Mouse (Mus musculus) CH12.LX (cell line): ENCODE measurements around the gene Zfp111. TPM values are rescaled to one million over a fixed set of nuclear protein-coding genes. Genes with fewer than 3 reads are reported as not detected.

Experiments
- DNase-seq: peaks from one replicate; pipeline ENCODE4 v3.0.0-alpha.2; 2013; ENCODE audit errors: extremely low read depth
- H3K27ac ChIP-seq: 2 replicates; pipeline ENCODE4 v1.5.1; 2012; ENCODE audit warnings: low read depth, mild to moderate bottlenecking, control low read depth, moderate library complexity; ENCODE audit not compliant: insufficient read depth
- H3K27me3 ChIP-seq: replicated peaks from 2 replicates; pipeline ENCODE3; 2012; ENCODE audit warnings: inconsistent platforms
- H3K36me3 ChIP-seq, 2 experiments: replicated peaks in 1 of 2; 2 replicates each; pipeline versions ENCODE3 to v1.6.1; 2012; ENCODE audit warnings: inconsistent platforms in 1 of 2, low read length in 1 of 2, mild to moderate bottlenecking in 1 of 2, mixed read lengths in 1 of 2, moderate library complexity in 1 of 2; ENCODE audit not compliant: control insufficient read depth in 1 of 2, insufficient read depth in 1 of 2
- H3K4me1 ChIP-seq, 2 experiments: 2 replicates each; pipeline ENCODE4 v1.6.1; 2012; ENCODE audit warnings: inconsistent platforms in 1 of 2, moderate library complexity in 1 of 2; ENCODE audit not compliant: insufficient read depth in 2 of 2, control insufficient read depth in 1 of 2
- H3K4me2 ChIP-seq: 2 replicates; pipeline ENCODE4 v1.6.1; 2012; ENCODE audit warnings: low read depth, mild to moderate bottlenecking, control low read depth; ENCODE audit not compliant: poor library complexity, insufficient read depth, severe bottlenecking
- H3K4me3 ChIP-seq, 3 experiments: fragments of 150-350 bp in 1 of 3; sonication (generic) in 1 of 3; replicated peaks in 1 of 3; 2 replicates each; pipeline versions ENCODE3 to v1.5.1; 2011 to 2012; ENCODE audit warnings: low read depth in 2 of 3, low read length in 2 of 3, mild to moderate bottlenecking in 2 of 3, moderate library complexity in 2 of 3, control low read depth in 1 of 3, improper control_type of control experiment in 1 of 3, inconsistent platforms in 1 of 3, mixed read lengths in 1 of 3; ENCODE audit not compliant: poor library complexity in 1 of 3
- H3K79me2 ChIP-seq: replicated peaks from 2 replicates; pipeline ENCODE4 v1.6.1; 2012; ENCODE audit warnings: mild to moderate bottlenecking, moderate library complexity; ENCODE audit not compliant: control insufficient read depth, poor library complexity, insufficient read depth, severe bottlenecking; ENCODE audit errors: extremely low read depth
- H3K9ac ChIP-seq: 2 replicates; pipeline ENCODE4 v1.6.1; 2012; ENCODE audit warnings: low read depth, mild to moderate bottlenecking, control low read depth, moderate library complexity; ENCODE audit not compliant: insufficient read depth
- H3K9me3 ChIP-seq: replicated peaks from 2 replicates; pipeline ENCODE3; 2012; ENCODE audit warnings: low read length, inconsistent platforms, mixed read lengths
- CHD2 ChIP-seq: IDR thresholded peaks from 2 replicates; pipeline ENCODE4 v1.6.1; 2011; ENCODE audit warnings: low read length, improper control_type of control experiment
- CTCF ChIP-seq, 2 experiments: IDR thresholded peaks in 1 of 2; conservative IDR thresholded peaks in 1 of 2; 2 replicates each; pipeline ENCODE4 v1.5.1; 2011 to 2012; ENCODE audit warnings: low read depth in 2 of 2, low read length in 2 of 2, improper control_type of control experiment in 1 of 2, inconsistent platforms in 1 of 2, mild to moderate bottlenecking in 1 of 2, moderate library complexity in 1 of 2
- E2F4 ChIP-seq: IDR thresholded peaks from 2 replicates; pipeline ENCODE4 v1.6.1; 2011; ENCODE audit warnings: low read depth, low read length, improper control_type of control experiment; ENCODE audit not compliant: insufficient replicate concordance
- ELF1 ChIP-seq: IDR thresholded peaks from 2 replicates; pipeline ENCODE4 v1.6.1; 2014; ENCODE audit warnings: low read depth, mild to moderate bottlenecking, inconsistent platforms, low read length, improper control_type of control experiment
- EP300 ChIP-seq: IDR thresholded peaks from 2 replicates; pipeline ENCODE4 v1.6.1; 2011; ENCODE audit warnings: low read length, improper control_type of control experiment
- GABPA ChIP-seq: IDR thresholded peaks from 2 replicates; pipeline ENCODE4 v1.6.1; 2012; ENCODE audit warnings: low read depth, low read length, improper control_type of control experiment, inconsistent platforms; ENCODE audit not compliant: insufficient replicate concordance
- JUN ChIP-seq: IDR thresholded peaks from 2 replicates; pipeline ENCODE4 v1.6.1; 2011; ENCODE audit warnings: low read depth, mild to moderate bottlenecking, low read length, improper control_type of control experiment, moderate library complexity; ENCODE audit not compliant: insufficient read depth
- KAT2A ChIP-seq: IDR thresholded peaks from 2 replicates; pipeline ENCODE4 v1.6.1; 2012; ENCODE audit warnings: low read length, improper control_type of control experiment, inconsistent platforms; ENCODE audit not compliant: insufficient replicate concordance
- MAFK ChIP-seq: IDR thresholded peaks from 2 replicates; pipeline ENCODE4 v1.6.1; 2011; ENCODE audit warnings: low read length, improper control_type of control experiment; ENCODE audit not compliant: insufficient replicate concordance
- MAX ChIP-seq: IDR thresholded peaks from 2 replicates; pipeline ENCODE4 v1.6.1; 2011; ENCODE audit warnings: low read length, improper control_type of control experiment
- MYC ChIP-seq: IDR thresholded peaks from 2 replicates; pipeline ENCODE4 v1.6.1; 2011; ENCODE audit warnings: low read depth, mild to moderate bottlenecking, improper control_type of control experiment, low read length
- NELFE ChIP-seq: IDR thresholded peaks from 2 replicates; pipeline ENCODE4 v1.6.1; 2011; ENCODE audit warnings: low read depth, low read length, improper control_type of control experiment
- POLR2A ChIP-seq: IDR thresholded peaks from 2 replicates; pipeline ENCODE4 v1.6.1; 2011; ENCODE audit warnings: low read depth, mild to moderate bottlenecking, improper control_type of control experiment, low read length
- POLR2AphosphoS2 ChIP-seq: IDR thresholded peaks from 2 replicates; pipeline ENCODE4 v1.6.1; 2011; ENCODE audit warnings: low read depth, low read length, improper control_type of control experiment
- RAD21 ChIP-seq: IDR thresholded peaks from 2 replicates; pipeline ENCODE4 v1.6.1; 2011; ENCODE audit warnings: low read depth, mild to moderate bottlenecking, low read length, improper control_type of control experiment, moderate library complexity
- SIN3A ChIP-seq: IDR thresholded peaks from 2 replicates; pipeline ENCODE4 v1.6.1; 2012; ENCODE audit warnings: low read length, improper control_type of control experiment, inconsistent platforms
- SMC3 ChIP-seq: IDR thresholded peaks from 2 replicates; pipeline ENCODE4 v1.6.1; 2011; ENCODE audit warnings: low read depth, low read length, improper control_type of control experiment
- TCF12 ChIP-seq: IDR thresholded peaks from 2 replicates; pipeline ENCODE4 v1.6.1; 2014; ENCODE audit warnings: low read depth, mild to moderate bottlenecking, inconsistent platforms, low read length, improper control_type of control experiment
- UBTF ChIP-seq: IDR thresholded peaks from 2 replicates; pipeline ENCODE4 v1.6.1; 2012; ENCODE audit warnings: low read depth, mild to moderate bottlenecking, inconsistent platforms, low read length, improper control_type of control experiment, moderate library complexity
- USF2 ChIP-seq: conservative IDR thresholded peaks from 2 replicates; pipeline ENCODE4 v1.6.1; 2011; ENCODE audit warnings: low read depth, low read length, improper control_type of control experiment
- dilution Hi-C: fragments of 300-500 bp; cut with MboI; formaldehyde crosslinking; loops from 2 replicates; pipeline ENCODE4 v1.14.3; 2020; ENCODE audit warnings: low sequenced_read_pairs; ENCODE audit not compliant: extremely low pct_unique_long_range_greater_than_20kb, extremely low pct_ligation_motif_present
- in situ Hi-C: fragments of 300-500 bp; cut with MboI; formaldehyde crosslinking; loops from 3 replicates; pipeline ENCODE4 v1.14.3; 2019; ENCODE audit warnings: low sequenced_read_pairs, low pct_ligation_motif_present, low pct_unique_long_range_greater_than_20kb, mixed read lengths
- polyA plus RNA-seq: library from polyadenylated mRNA; unstranded; fragments of >175 nt; gene quantifications from 2 replicates; pipeline ENCODE4 v1.2.1, GENCODE M21; 2012; ENCODE audit warnings: low read depth; ENCODE audit not compliant: insufficient read length
- total RNA-seq, 2 experiments: library from RNA; depleted of rRNA; stranded (reverse); fragments of 300-350 nt in 1 of 2; fragments of >200 nt in 1 of 2; gene quantifications; 2 replicates each; pipeline ENCODE4 v1.2.3; 2012 to 2014

The Zfp111 gene
- total and polyA plus RNA-seq, 3 experiments, result not detected

DNA sequence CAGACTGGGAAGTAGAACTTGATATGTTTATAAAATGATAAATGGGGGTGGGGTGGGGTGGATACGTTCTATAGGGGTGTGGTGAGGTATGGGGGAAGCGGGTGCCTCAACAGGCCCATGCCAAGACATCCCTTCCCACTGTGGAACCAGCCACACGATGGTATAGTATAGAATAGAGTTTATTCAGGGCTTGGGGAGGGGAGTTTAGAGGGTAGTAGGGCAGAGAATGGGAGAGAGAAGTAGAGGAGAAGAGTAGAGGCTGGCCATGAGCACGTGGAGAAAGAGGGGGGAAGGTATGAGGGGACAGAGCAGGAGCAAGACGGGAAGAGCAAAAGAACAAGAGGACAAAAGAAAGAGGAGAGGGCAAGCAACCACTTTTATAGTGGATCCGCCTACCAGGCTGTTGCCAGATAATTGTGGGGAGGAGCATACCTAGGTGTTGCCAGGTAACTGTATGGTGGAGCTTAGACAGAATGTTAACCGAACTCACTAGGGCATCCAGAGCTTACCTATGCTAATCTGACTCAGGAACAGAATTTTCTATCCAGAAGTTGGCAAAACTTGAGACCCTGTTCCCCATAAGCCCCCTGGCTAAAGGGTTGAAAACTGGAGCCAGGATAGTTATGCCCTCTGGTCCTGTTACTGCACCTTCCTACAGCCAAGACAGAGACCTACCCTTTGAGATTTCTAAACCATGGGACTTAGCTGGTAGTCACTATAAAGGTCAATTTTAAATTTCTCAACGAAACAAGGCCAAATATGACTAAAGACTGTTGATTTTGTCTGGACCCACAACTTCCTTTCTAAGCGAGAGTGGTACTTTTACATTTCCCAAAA, 42.8 kb upstream of the Zfp111 start:
- in situ Hi-C loops, result no loop called here
- no peak for DNase-seq

DNA sequence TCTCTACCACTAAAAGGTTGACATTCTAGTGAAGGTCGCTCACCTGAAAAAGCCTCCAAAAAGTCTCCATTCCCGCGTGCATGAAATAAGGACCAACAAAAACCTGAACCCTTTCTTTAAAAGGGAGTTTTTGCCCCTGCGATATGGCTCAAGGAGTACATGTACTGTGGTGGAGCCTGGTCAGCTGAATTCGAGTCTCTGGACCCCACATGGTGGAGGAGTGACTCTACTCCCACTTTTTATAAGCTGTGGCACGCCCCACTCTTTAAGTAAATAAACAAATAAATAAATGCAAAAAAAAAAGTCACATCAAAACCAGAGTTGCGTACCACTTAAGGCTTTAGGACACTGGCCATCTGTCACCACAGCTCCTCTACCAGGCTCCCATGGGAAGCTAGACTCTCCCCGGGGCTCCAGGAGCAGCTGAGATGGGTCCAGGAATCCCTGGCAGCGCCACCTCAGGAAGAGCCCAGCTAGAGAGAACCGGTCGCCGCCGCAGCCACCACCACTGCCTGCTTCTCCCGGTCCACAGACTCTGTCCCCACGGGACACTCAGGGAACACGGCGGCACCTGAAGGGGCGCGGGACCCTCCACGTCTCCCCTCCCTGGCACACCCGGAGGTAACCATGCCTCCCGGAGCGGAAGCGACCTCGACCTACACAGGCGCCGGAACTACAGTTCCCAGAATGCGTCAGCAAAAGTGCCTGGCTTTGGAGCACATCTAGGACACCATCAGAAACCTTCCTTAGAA, 26.0 kb upstream of the Zfp111 start, which contains the start of gene Zfp109:
Zfp109 (minus strand) TSS at position 521 of the 752 bp plus-strand sequence.
- in situ Hi-C loops, result no loop called here

More for the DNA sequence above, 42.8 kb upstream of the Zfp111 start:
- Histone ChIP-seq H3K79me2 (no peaks in the 10 kb centered on the region), H3K27ac (no peak overlapping the region), H3K9me3 (no peaks in the 10 kb centered on the region), H3K4me3 (no peak overlapping the region), H3K4me2 (no peak overlapping the region), H3K36me3 (no peaks in the 10 kb centered on the region), H3K9ac (no peak overlapping the region), H3K27me3 (peaks cover 11% of the 10 kb centered on the region), H3K4me1 (no peaks in the 10 kb centered on the region; a peak in 1 of 4 replicates)
- dilution Hi-C loops, result no loop called here
- TF ChIP-seq EP300 (no peak), MAFK (no peak), USF2 (no peak), NELFE (no peak), SMC3 (no peak), JUN (no peak), RAD21 (no peak)

More for the DNA sequence above, 26.0 kb upstream of the Zfp111 start, which contains the start of gene Zfp109:
- dilution Hi-C loops, result no loop called here
- peaks cover 2% of the 10 kb centered on the region for H3K9me3 ChIP-seq
- no peak within 1 kb of the TSS for H3K4me3 ChIP-seq
- H3K79me2 ChIP-seq, result no peaks in the 10 kb centered on the region
- H3K27me3 ChIP-seq, result peaks cover 34% of the 10 kb centered on the region
- no peaks in the 10 kb centered on the region for H3K4me1 ChIP-seq
- H3K36me3 ChIP-seq, result no peaks in the 10 kb centered on the region
- no peak within 1 kb of the TSS for H3K4me2 ChIP-seq
- H3K27ac ChIP-seq, result no peak within 1 kb of the TSS
- no peak for DNase-seq
- H3K9ac ChIP-seq, result no peak within 1 kb of the TSS
- no peak for TF ChIP-seq MYC
- no peak for TF ChIP-seq POLR2A
- TF ChIP-seq E2F4, result no peak
- no peak for TF ChIP-seq CHD2
- TF ChIP-seq JUN, result no peak
- TF ChIP-seq CTCF (conservative IDR thresholded peaks at IDR 0.05 in 1 of 2, IDR thresholded peaks at IDR 0.05 in 1 of 2; ENCODE audit: low read depth in 2 of 2, low read length in 2 of 2), result no peak
- no peak for TF ChIP-seq POLR2AphosphoS2
- no peak for TF ChIP-seq UBTF
- no peak for TF ChIP-seq MAX
- no peak for TF ChIP-seq EP300
- no peak for TF ChIP-seq SIN3A
- no peak for TF ChIP-seq MAFK
- TF ChIP-seq GABPA, result no peak
- no peak for TF ChIP-seq KAT2A
- TF ChIP-seq NELFE, result no peak
- no peak for TF ChIP-seq TCF12
- no peak for TF ChIP-seq SMC3
- no peak for TF ChIP-seq ELF1
- TF ChIP-seq RAD21, result no peak
